ENCODE assay signal across 7 mouse cellular contexts in genomic region chr5:66337969-66338345, GRCm38 (mm10).
DNase-seq lines count a peak whose midpoint lies in the region; ATAC-seq and TF ChIP-seq lines count a peak whose summit lies in the region.

No protein-coding gene starts in this region.

- peak; percentile 84 for ATAC-seq in forebrain, embryonic 14.5 days
- peak; percentile 60; the same call in 1 of the 2 replicates for ATAC-seq in hindbrain, embryonic 15.5 days (ENCODE audit: low FRiP score, low read depth)
- ATAC-seq in limb, embryonic 15.5 days (ENCODE audit: insufficient number of reproducible peaks, low FRiP score, low TSS enrichment, low read depth): 0 out of 2 replicates have a peak, but pooled peaks have one; percentile 23
- peak; percentile 40 for ATAC-seq in neural tube, embryonic 15.5 days (ENCODE audit: low FRiP score)

- in situ Hi-C loops in ES-E14 (cut with MboI; ENCODE audit: low sequenced_read_pairs in 2 of 2, unreplicated experiment in 2 of 2): no loop called here

- H3K4me2 ChIP-seq in forebrain, embryonic 14.5 days (ENCODE audit: low read length): peak overlapping the region; percentile 91
- peak overlapping the region; percentile 65 for H3K4me2 ChIP-seq in hindbrain, embryonic 15.5 days
- peak overlapping the region; percentile 68 for H3K4me2 ChIP-seq in limb, embryonic 15.5 days
- peak overlapping the region; percentile 85 for H3K4me2 ChIP-seq in neural tube, embryonic 15.5 days

- peaks cover 2 to 3% of the 10 kb centered on the region in 2 experiments; a peak in 1 of 4 replicates for H3K4me1 ChIP-seq in ES-E14 (ENCODE audit: control insufficient read depth in 2 of 2, insufficient read depth in 2 of 2, low read length in 2 of 2, poor library complexity in 1 of 2)
- peaks cover 8% of the 10 kb centered on the region for H3K4me1 ChIP-seq in bone marrow macrophage, adult 2 months (ENCODE audit: control insufficient read depth, insufficient read depth, low read length)
- H3K4me1 ChIP-seq in forebrain, embryonic 14.5 days (ENCODE audit: control insufficient read depth, insufficient read depth, low read length): peaks cover 44% of the 10 kb centered on the region
- peaks cover 67% of the 10 kb centered on the region for H3K4me1 ChIP-seq in hindbrain, embryonic 15.5 days (replicated peaks)
- peaks cover 14% of the 10 kb centered on the region for H3K4me1 ChIP-seq in limb, embryonic 15.5 days
- H3K4me1 ChIP-seq in neural tube, embryonic 15.5 days: peaks cover 65% of the 10 kb centered on the region

- H3K4me3 ChIP-seq in ES-E14 (ENCODE audit: insufficient read depth in 1 of 2, low read depth in 1 of 2, low read length in 2 of 2, poor library complexity in 1 of 2, severe bottlenecking in 1 of 2): peak overlapping the region; percentile 57 to 69; a peak in 2 of 4 replicates
- H3K4me3 ChIP-seq in bone marrow macrophage, adult 2 months (ENCODE audit: insufficient read depth, low read length): peak overlapping the region; percentile 40
- H3K4me3 ChIP-seq in forebrain, embryonic 14.5 days (ENCODE audit: low read depth, low read length): peak overlapping the region; percentile 49
- H3K4me3 ChIP-seq in hindbrain, embryonic 15.5 days: peak overlapping the region; percentile 50
- peak overlapping the region; percentile 38 for H3K4me3 ChIP-seq in limb, embryonic 15.5 days
- peak overlapping the region; percentile 55 for H3K4me3 ChIP-seq in neural tube, embryonic 15.5 days (replicated peaks)

- no peak for TF ChIP-seq CTCF in bone marrow macrophage, adult 2 months (IDR thresholded peaks at IDR 0.05; ENCODE audit: low read depth, low read length)

- H3K27ac ChIP-seq in ES-E14 (ENCODE audit: insufficient read depth, low read depth, low read length, poor library complexity, severe bottlenecking): no peak overlapping the region
- H3K27ac ChIP-seq in bone marrow macrophage, adult 2 months (ENCODE audit: insufficient read depth, low read depth, low read length): no peak overlapping the region
- peak overlapping the region; percentile 75 for H3K27ac ChIP-seq in forebrain, embryonic 14.5 days (ENCODE audit: low read depth, low read length)
- H3K27ac ChIP-seq in hindbrain, embryonic 15.5 days (replicated peaks): peak overlapping the region; percentile 79
- H3K27ac ChIP-seq in limb, embryonic 15.5 days: no peak overlapping the region
- H3K27ac ChIP-seq in neural tube, embryonic 15.5 days (replicated peaks): peak overlapping the region; percentile 83; the same call in 1 of the 2 replicates

- H3K36me3 ChIP-seq in ES-E14 (ENCODE audit: control insufficient read depth, insufficient read depth, low read length, poor library complexity, severe bottlenecking): no peaks in the 10 kb centered on the region
- H3K36me3 ChIP-seq in forebrain, embryonic 14.5 days (ENCODE audit: control insufficient read depth, insufficient read depth, low read length): no peaks in the 10 kb centered on the region
- H3K36me3 ChIP-seq in hindbrain, embryonic 15.5 days: no peaks in the 10 kb centered on the region
- H3K36me3 ChIP-seq in limb, embryonic 15.5 days: no peaks in the 10 kb centered on the region
- no peaks in the 10 kb centered on the region for H3K36me3 ChIP-seq in neural tube, embryonic 15.5 days

- DNase-seq in ES-E14 (ENCODE audit: low read depth, low spot score): no peak
- peak; percentile 94 for DNase-seq in forebrain, embryonic 14.5 days (ENCODE audit: low spot score)
- DNase-seq in spleen, adult 18-20 months: no peak

- 3% methylated on average over 6 of the region's 6 CpGs for WGBS in forebrain, embryonic 14.5 days
- WGBS in hindbrain, embryonic 15.5 days: 14% methylated on average over 6 of the region's 6 CpGs
- WGBS in limb, embryonic 15.5 days: 36% methylated on average over 6 of the region's 6 CpGs
- 21% methylated on average over 6 of the region's 6 CpGs for WGBS in neural tube, embryonic 15.5 days

- H3K27me3 ChIP-seq in forebrain, embryonic 14.5 days (replicated peaks; ENCODE audit: control insufficient read depth, insufficient read depth, low read length): no peaks in the 10 kb centered on the region
- H3K27me3 ChIP-seq in hindbrain, embryonic 15.5 days: no peaks in the 10 kb centered on the region
- H3K27me3 ChIP-seq in limb, embryonic 15.5 days: no peaks in the 10 kb centered on the region
- no peaks in the 10 kb centered on the region for H3K27me3 ChIP-seq in neural tube, embryonic 15.5 days (replicated peaks)

- H3K9me3 ChIP-seq in ES-E14 (ENCODE audit: control insufficient read depth, insufficient read depth, low read depth, low read length): no peaks in the 10 kb centered on the region
- no peaks in the 10 kb centered on the region for H3K9me3 ChIP-seq in forebrain, embryonic 14.5 days (replicated peaks; ENCODE audit: control insufficient read depth, low read length)
- H3K9me3 ChIP-seq in hindbrain, embryonic 15.5 days: no peaks in the 10 kb centered on the region
- no peaks in the 10 kb centered on the region for H3K9me3 ChIP-seq in limb, embryonic 15.5 days
- no peaks in the 10 kb centered on the region for H3K9me3 ChIP-seq in neural tube, embryonic 15.5 days (replicated peaks)

- H3K9ac ChIP-seq in ES-E14 (ENCODE audit: insufficient read depth, low read depth, low read length, poor library complexity, severe bottlenecking): no peak overlapping the region
- peak overlapping the region; percentile 77 for H3K9ac ChIP-seq in forebrain, embryonic 14.5 days (ENCODE audit: low read length)
- peak overlapping the region; percentile 55 for H3K9ac ChIP-seq in hindbrain, embryonic 15.5 days
- H3K9ac ChIP-seq in limb, embryonic 15.5 days: no peak overlapping the region
- H3K9ac ChIP-seq in neural tube, embryonic 15.5 days (replicated peaks): peak overlapping the region; percentile 70; the same call in 1 of the 2 replicates

- no peak for TF ChIP-seq POLR2A in bone marrow macrophage, adult 2 months (IDR thresholded peaks at IDR 0.05; ENCODE audit: borderline replicate concordance, low read depth, low read length)

TF ChIP-seq in ES-E14, 5 proteins besides CTCF, POLR2A, EP300 and RAD21:
- TF ChIP-seq MAFK (IDR thresholded peaks at IDR 0.05; ENCODE audit: insufficient read depth, low read depth, low read length): no peak
- TF ChIP-seq ZNF384 (IDR thresholded peaks at IDR 0.05; ENCODE audit: low read depth, low read length): no peak
- TF ChIP-seq CHD2 (IDR thresholded peaks at IDR 0.05; ENCODE audit: low read depth, low read length): no peak
- TF ChIP-seq ZC3H11A (IDR thresholded peaks at IDR 0.05; ENCODE audit: borderline replicate concordance, low read depth, low read length): no peak
- TF ChIP-seq HCFC1 (IDR thresholded peaks at IDR 0.05; ENCODE audit: borderline replicate concordance, insufficient read depth, low read length): no peak

Comparison
In these comparisons a context has a peak if more than half of its experiments do, and no peak if none do; other contexts are left out.
1. H3K27ac ChIP-seq: peak in forebrain, embryonic 14.5 days (single experiment), hindbrain, embryonic 15.5 days (single experiment) and neural tube, embryonic 15.5 days (single experiment); none in ES-E14 (single experiment), bone marrow macrophage, adult 2 months (single experiment) and limb, embryonic 15.5 days (single experiment).
2. H3K9ac ChIP-seq: peak in forebrain, embryonic 14.5 days (single experiment), hindbrain, embryonic 15.5 days (single experiment) and neural tube, embryonic 15.5 days (single experiment); none in ES-E14 (single experiment) and limb, embryonic 15.5 days (single experiment).
3. ATAC-seq: peak in every context shown above with its lines; median percentile 84 in forebrain, embryonic 14.5 days; 60 in hindbrain, embryonic 15.5 days; 40 in neural tube, embryonic 15.5 days; 23 in limb, embryonic 15.5 days.
4. Peak in every context shown above with its lines, with median percentiles within 50 percentile points of each other: H3K4me3 ChIP-seq and H3K4me2 ChIP-seq.